Mouse (Mus musculus) olfactory bulb, adult 2 months (tissue): ENCODE data around the gene Cd59a. TPM values are rescaled to one million over a fixed set of nuclear protein-coding genes. Genes with fewer than 3 reads are reported as not detected.
"Not testable (repeated sequence)": the region's sequence is repeated elsewhere in the genome, so short reads cannot be mapped to it uniquely, and the experiment has no call there.

Experiments used
- H3K27ac ChIP-seq: fragments of 200-500 bp; 2 replicates; pipeline ENCODE4 v1.5.1; 2012; ENCODE audit warnings: low read depth, low read length; ENCODE audit not compliant: insufficient read depth
- H3K4me1 ChIP-seq: fragments of 200-500 bp; 2 replicates; pipeline ENCODE4 v1.6.1; 2012; ENCODE audit warnings: low read length; ENCODE audit not compliant: control insufficient read depth, insufficient read depth
- H3K4me3 ChIP-seq: fragments of 200-500 bp; 2 replicates; pipeline ENCODE4 v1.5.1; 2012; ENCODE audit warnings: mild to moderate bottlenecking, low read depth, low read length, moderate library complexity; ENCODE audit not compliant: insufficient read depth
- CTCF ChIP-seq: fragments of 200-500 bp; IDR thresholded peaks from 2 replicates; pipeline ENCODE4 v1.5.1; 2012; ENCODE audit warnings: low read depth, mild to moderate bottlenecking, low read length, moderate library complexity; ENCODE audit not compliant: insufficient read depth
- POLR2A ChIP-seq: fragments of 200-500 bp; IDR thresholded peaks from 2 replicates; pipeline ENCODE4 v1.6.1; 2012; ENCODE audit warnings: mild to moderate bottlenecking, low read depth, low read length, moderate library complexity; ENCODE audit not compliant: insufficient read depth
- WGBS: fragments of 180-500 bp; shearing (Covaris S2); methylation state at CpG from one replicate; pipeline ENCODE4 v1.1.7; 2018; 5-methylcytosine and 5-hydroxymethylcytosine counted together
- polyA plus RNA-seq: library from polyadenylated mRNA; stranded (reverse); fragments of >200 nt; gene quantifications from 2 replicates; pipeline ENCODE4 v1.2.4, GENCODE M21; 2012; ENCODE audit warnings: low replicate concordance; ENCODE audit not compliant: missing spikeins, insufficient read depth, insufficient read length

Cd59a gene
- polyA plus RNA-seq, 1 experiment: not detected

DNA sequence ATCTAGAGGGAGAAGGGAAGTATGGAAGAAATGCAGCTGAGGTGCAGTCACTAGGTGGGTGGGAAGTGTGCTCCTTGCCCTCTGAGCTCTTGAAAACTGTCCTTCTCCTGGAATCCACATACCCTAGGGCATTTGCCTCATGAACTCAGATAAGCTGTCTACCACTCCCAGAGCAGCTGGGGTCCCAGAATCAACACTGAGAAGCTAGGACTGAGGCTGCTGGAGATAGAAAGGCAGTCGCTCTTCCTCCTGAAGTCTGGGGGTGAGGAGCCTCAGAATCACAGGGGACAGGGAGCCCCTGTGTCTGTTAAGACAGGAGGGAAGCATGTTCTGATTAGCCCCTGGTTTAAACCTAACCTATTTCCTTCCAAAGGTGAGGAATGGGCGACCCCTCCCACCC, 13.9 kb downstream of the Cd59a start:
- Histone ChIP-seq H3K4me3 (no peak overlapping the region), H3K27ac (no peak overlapping the region), H3K4me1 (no peaks in the 10 kb centered on the region)
- TF ChIP-seq POLR2A (no peak), CTCF (no peak)
- WGBS: 81% methylated on average over 2 of the region's 2 CpGs

DNA sequence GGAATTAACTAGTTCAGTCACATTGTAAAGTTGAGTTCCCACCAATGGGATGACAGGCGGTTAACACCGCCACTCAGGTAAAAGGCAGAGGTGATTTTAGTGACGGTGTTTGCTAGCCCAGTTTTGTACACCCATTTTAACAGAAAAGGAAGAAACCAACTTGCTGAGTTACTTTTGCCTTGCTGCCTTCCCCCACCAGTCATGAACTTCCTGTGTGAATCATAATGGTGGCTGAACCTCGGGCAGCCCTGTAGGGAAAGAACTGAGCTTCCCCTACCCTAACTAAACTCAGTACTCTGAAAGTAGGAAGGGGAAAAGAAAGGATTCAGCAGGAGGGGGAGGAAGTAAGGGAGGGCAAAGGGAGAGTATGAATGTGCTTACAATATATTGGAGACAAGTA, 14.4 kb downstream of the Cd59a start:
- 90% methylated on average over 4 of the region's 4 CpGs for WGBS
- no peaks in the 10 kb centered on the region for H3K4me1 ChIP-seq
- H3K27ac ChIP-seq: no peak overlapping the region
- TF ChIP-seq POLR2A (no peak), CTCF (no peak)
- H3K4me3 ChIP-seq: no peak overlapping the region

DNA sequence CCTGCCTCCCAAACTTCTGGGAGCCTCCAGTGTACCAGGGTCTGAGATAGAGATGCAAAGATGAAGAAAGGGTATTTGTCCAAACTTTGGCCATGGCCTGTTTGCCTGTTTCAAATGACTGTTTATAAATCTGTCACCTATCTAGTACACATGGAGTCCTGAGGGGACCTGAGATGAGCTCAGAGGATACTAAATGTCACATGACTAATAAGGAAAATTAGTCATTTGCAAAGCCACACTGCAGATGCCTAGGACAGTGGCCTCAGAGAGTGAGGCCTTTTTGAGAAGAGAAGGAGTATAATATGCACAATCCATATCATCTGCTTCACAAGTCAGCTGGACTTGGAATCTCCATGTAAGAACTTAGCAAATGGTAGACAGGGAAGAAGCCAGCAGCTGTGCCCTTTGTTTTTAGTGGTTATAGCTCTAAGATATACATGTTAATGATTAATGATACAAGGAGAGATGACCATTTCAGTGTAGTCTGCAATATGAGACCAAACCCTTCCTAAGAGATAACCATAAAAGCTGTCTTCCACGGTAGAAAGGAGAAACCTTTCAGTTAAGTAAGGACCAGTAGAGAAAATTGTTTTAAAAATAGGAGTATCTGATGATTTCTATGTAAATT, 15.7 kb downstream of the Cd59a start:
- not testable (repeated sequence) for H3K4me1 ChIP-seq, H3K4me3 ChIP-seq, H3K27ac ChIP-seq
- no CpG with 5 or more reads among the region's 1 CpGs for WGBS

DNA sequence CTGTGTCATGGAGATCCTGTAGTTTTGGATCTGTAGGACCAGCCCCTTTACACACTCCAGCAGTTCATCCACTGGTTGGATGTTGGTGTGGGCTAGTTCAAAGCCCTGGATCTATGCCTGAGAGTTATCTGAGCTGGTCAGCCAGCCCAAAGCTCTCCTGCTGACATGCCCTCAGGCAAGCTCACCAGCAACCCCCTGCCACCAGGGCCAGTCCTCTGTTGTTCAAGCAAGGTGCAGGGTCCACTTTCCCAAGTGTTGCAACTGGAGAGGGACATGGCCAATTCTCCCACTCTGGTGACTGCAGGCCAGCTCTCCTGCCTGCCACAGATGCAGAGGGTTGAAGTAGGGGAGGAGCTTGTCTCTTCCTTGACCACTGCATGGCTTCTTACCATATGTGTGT, 18.0 kb downstream of the Cd59a start:
- not testable (repeated sequence) for H3K4me3 ChIP-seq, H3K4me1 ChIP-seq, H3K27ac ChIP-seq

DNA sequence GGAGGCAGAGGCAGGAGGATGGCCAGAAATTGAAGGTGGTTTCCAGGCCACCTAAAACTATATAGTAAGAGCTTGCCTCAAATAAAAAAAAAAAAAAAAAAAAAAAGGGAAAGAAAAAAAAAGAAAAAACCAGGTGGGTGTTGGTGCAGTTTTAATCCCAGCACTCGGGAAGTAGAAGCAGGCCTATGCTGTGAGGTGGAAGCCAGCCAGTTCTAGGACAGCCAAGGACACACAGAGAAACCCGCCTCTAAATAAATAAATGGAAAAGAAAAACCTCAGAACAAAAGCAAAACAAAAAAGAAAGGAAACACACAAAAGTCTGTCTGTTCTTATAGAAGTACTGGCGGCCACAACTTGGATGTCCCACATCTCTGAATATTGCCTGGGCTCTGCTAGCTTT, 19.3 kb downstream of the Cd59a start:
- Histone ChIP-seq H3K4me1 (peaks cover 2% of the 10 kb centered on the region; the same call in 1 of the 2 replicates), H3K27ac (no peak overlapping the region), H3K4me3 (no peak overlapping the region)
- no peak for TF ChIP-seq CTCF
- TF ChIP-seq POLR2A: no peak
- WGBS: 73% methylated on average over 3 of the region's 3 CpGs

DNA sequence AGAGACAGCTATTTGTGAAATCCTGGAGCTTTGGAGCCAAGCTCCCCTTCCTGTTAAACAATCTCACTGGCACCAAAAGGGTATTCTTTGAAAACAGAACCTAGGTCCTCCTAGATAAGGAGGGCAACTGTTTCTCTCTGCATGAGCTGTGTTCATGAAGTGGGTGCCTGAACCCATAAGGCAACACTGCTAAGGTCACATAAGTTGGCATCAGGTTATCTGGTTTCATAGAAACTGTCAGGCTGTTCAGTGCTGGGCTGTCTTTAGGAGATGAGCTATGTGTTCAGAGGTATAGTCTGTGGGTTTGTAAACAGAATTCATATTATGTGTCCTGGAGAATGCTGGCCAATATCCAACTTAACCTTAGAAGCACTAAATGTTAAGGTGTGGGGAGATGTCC, 21.6 kb downstream of the Cd59a start:
- not testable (repeated sequence) for H3K4me3 ChIP-seq, H3K27ac ChIP-seq, H3K4me1 ChIP-seq

DNA sequence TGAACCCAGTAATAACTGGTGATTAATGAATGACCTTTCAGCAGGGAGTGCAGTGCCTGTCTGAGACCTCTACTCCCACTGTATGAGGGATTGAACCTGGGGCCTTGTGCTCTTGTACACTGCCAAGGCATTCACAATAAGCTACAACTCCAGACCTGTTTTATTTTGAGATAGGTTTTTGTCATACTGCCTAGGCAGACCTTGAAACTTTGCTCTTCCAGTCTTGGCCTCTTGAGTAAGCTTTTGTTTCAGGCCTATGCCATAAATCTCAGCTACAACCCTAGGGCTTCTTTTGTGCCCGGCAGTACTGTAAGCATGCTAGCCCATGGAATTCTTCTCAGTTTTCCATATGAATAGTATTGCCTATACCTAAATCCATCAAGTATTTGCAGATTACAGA, 23.5 kb downstream of the Cd59a start:
- WGBS: 91% methylated on average over 1 of the region's 1 CpGs
- H3K4me1 ChIP-seq: peaks cover 13% of the 10 kb centered on the region
- H3K4me3 ChIP-seq: no peak overlapping the region
- no peak overlapping the region for H3K27ac ChIP-seq
- TF ChIP-seq POLR2A (no peak), CTCF (no peak)

DNA sequence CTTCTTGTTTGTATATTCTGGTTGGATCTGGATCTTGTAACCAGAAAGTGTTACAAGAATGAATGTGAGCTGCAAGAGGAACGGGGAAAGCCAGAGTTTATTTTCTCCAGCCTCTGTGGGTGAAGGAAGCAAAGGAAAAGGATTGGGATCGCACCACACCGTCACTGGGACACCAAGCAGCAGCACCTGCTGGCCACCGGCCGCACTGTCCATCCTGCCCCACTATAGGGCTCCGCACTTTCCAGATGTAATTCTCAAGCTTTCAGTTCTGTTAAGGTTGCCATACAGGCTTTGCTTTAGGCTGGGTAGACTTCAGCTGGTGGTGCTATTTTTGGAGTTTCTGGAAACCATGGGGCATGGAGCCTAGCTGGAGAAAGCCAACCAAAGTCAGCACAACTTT, 24.7 kb downstream of the Cd59a start:
- no peak overlapping the region for H3K4me3 ChIP-seq
- TF ChIP-seq POLR2A: no peak
- TF ChIP-seq CTCF: no peak
- WGBS: 55% methylated on average over 6 of the region's 6 CpGs
- H3K4me1 ChIP-seq: peaks cover 13% of the 10 kb centered on the region
- H3K27ac ChIP-seq: 0 out of 2 replicates have a peak overlapping the region, but pooled peaks have one; percentile 8

DNA sequence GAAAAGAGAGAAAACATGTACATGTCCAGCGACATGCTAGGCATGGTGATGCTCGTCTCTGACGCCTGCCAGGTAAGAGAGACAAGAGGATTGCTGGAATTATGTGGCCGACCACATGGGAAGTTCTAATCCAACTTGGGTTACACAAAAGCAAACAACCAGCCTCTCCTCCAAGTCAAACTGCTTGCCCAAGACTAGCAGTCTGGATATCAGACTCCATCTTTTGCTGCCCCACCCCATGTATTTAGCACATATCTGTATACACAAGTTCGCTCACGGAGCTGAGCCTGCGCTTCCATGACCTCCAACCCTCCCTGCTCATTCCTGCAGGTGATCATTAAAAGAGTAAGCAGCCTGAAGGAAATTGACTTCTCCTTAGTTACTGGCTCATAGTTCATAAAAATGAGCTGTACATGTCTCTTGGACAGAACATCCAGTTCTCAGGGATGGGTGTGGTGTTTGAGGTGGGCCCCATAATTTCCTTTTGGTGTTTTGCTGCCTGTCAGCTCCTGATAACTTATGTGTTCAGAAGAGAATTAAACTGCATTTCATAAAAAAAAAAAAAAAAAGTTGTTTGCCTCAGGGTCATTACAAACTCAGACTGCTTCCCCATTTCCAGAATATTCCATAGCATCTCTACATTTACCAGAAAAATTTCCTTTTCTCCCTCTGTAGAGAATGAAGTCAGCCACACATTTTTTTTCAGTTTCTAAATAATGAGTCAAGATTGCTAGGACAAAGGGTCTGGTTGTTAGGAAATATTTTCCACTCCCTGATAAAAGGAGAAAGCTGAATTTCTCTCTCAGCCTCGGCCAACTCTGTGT, 26.3 kb downstream of the Cd59a start:
- H3K4me3 ChIP-seq: peak overlapping the region; percentile 68
- TF ChIP-seq CTCF: no peak
- no peak for TF ChIP-seq POLR2A
- peak overlapping the region; percentile 81 for H3K27ac ChIP-seq
- H3K4me1 ChIP-seq: peaks cover 13% of the 10 kb centered on the region
- 81% methylated on average over 8 of the region's 8 CpGs for WGBS
